Mouse (Mus musculus) hindbrain, embryonic 16.5 days (tissue): ENCODE data around the gene Il17ra. TPM values are rescaled to one million over a fixed set of nuclear protein-coding genes. Genes with fewer than 3 reads are reported as not detected.
A peak's percentile ranks its signal among the peaks of the same experiment; 100 is the strongest.

Experiments used
- ATAC-seq: fragments of 200-750 bp; cut with Nextera tagmentation; 2 replicates; pipeline ENCODE4 v1.8.0; 2017; ENCODE audit warnings: moderate TSS enrichment, moderate library complexity
- H3K27ac ChIP-seq: fragments of 300-500 bp; sonication (generic); 2 replicates; pipeline ENCODE4 v1.5.1; 2014; ENCODE audit warnings: low read depth, mild to moderate bottlenecking, control low read depth, low read length, moderate library complexity
- H3K27me3 ChIP-seq: fragments of 300-500 bp; sonication (generic); replicated peaks from 2 replicates; pipeline ENCODE4 v1.6.1; 2014; ENCODE audit warnings: low read length; ENCODE audit not compliant: control insufficient read depth, insufficient read depth
- H3K36me3 ChIP-seq: fragments of 300-500 bp; sonication (generic); 2 replicates; pipeline ENCODE4 v1.6.1; 2014; ENCODE audit warnings: mild to moderate bottlenecking, low read length, moderate library complexity, mixed read lengths; ENCODE audit not compliant: control insufficient read depth, insufficient read depth
- H3K4me1 ChIP-seq: fragments of 300-500 bp; sonication (generic); 2 replicates; pipeline ENCODE4 v1.6.1; 2014; ENCODE audit warnings: low read depth, low read length; ENCODE audit not compliant: control insufficient read depth, insufficient read depth
- H3K4me2 ChIP-seq: fragments of 300-500 bp; sonication (generic); 2 replicates; pipeline ENCODE4 v1.6.1; 2014; ENCODE audit warnings: mild to moderate bottlenecking, low read length, control low read depth, moderate library complexity
- H3K4me3 ChIP-seq: fragments of 300-500 bp; sonication (generic); 2 replicates; pipeline ENCODE4 v1.5.1; 2014; ENCODE audit warnings: mild to moderate bottlenecking, low read length, control low read depth, moderate library complexity
- H3K9ac ChIP-seq: fragments of 300-500 bp; sonication (generic); 2 replicates; pipeline ENCODE4 v1.6.1; 2014; ENCODE audit warnings: low read depth, mild to moderate bottlenecking, control low read depth, low read length, moderate library complexity
- H3K9me3 ChIP-seq: fragments of 300-500 bp; sonication (generic); 2 replicates; pipeline ENCODE4 v1.6.1; 2014; ENCODE audit warnings: mild to moderate bottlenecking, low read length, moderate library complexity; ENCODE audit not compliant: control insufficient read depth
- WGBS: fragments of 180-500 bp; shearing (Covaris S2); extraction: QIAGEN DNeasy Blood & Tissue Kit; methylation state at CpG from one replicate; pipeline ENCODE4 v1.1.7; 2014; 5-methylcytosine and 5-hydroxymethylcytosine counted together
- polyA plus RNA-seq: library from polyadenylated mRNA; unstranded; fragments of >200 nt; fragmentation: Nextera tagmentation; extraction: Ambion mirVana; gene quantifications from 2 replicates; pipeline ENCODE4 v1.2.1, GENCODE M21; 2015

Il17ra gene
- polyA plus RNA-seq, 1 experiment from 2014 or later: 4.9 TPM

DNA sequence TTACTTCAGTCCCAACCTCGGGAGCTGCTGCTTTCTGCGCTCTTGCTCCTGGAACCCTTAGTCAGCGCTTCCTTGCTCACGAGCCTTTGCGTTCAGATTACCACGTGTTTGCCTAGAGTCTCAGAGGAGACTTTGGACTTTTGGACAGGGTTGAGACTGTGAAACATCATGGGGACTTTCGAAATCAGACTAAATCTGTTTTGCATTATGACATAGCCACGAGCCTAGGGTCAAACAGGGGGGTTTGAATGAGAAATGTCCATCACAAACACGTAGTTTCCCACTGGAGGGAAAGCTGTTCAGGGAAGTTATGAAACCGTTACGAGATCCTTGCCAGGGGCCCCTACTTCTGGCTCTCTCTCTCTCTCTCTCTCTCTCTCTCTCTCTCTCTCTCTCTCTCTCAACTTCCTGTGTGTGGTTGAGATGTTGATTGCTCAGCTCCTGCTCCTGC lies 8.4 kb upstream of the Il17ra start:
- no peaks in the 10 kb centered on the region for H3K36me3 ChIP-seq
- 71% methylated on average over 11 of the region's 11 CpGs for WGBS
- H3K9ac ChIP-seq: no peak overlapping the region
- H3K4me2 ChIP-seq: no peak overlapping the region
- H3K4me1 ChIP-seq: no peaks in the 10 kb centered on the region
- no peak for ATAC-seq
- no peaks in the 10 kb centered on the region for H3K9me3 ChIP-seq
- H3K27ac ChIP-seq: no peak overlapping the region
- H3K4me3 ChIP-seq: no peak overlapping the region
- no peaks in the 10 kb centered on the region for H3K27me3 ChIP-seq

DNA sequence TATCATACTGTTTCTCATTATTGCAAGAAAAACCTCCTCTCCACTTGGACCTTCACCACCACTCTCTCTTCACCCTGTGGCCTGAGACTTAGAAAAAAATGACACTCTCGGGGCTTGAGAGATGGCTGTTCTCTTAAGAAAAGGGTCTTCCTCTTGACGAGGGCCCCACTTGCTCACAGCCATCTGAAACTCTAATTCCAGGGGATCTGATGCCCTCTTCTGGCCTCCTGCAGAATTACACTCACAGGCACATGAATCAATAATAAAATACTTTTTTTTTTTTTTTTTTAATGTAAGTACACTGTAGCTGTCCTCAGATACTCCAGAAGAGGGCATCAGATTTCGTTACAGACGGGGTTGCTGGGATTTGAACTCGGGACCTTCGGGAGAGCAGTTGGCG lies 6.0 kb upstream of the Il17ra start:
- no peak for ATAC-seq
- no peak overlapping the region for H3K27ac ChIP-seq
- H3K9ac ChIP-seq: no peak overlapping the region
- H3K4me1 ChIP-seq: no peaks in the 10 kb centered on the region
- no peaks in the 10 kb centered on the region for H3K9me3 ChIP-seq
- 75% methylated on average over 7 of the region's 7 CpGs for WGBS
- H3K36me3 ChIP-seq: no peaks in the 10 kb centered on the region
- H3K4me2 ChIP-seq: no peak overlapping the region
- peaks cover 9% of the 10 kb centered on the region for H3K27me3 ChIP-seq
- no peak overlapping the region for H3K4me3 ChIP-seq

DNA sequence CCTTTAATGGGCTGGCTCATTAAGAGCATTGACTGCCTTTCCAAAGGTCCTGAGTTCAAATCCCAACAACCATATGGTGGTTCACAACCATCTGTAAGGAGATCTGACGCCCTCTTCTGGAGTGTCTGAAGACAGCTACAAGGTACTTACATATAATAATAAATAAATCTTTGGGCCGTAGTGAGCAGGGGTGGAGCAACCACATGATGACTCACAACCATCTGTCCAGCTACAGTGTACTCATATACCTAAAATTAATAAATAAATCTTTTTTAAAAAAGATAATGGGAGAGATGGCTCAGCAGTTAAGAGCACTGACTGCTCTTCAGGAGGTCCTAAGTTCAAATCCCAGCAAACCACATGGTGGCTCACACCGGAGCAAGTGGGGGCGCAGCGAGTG lies 5.3 kb upstream of the Il17ra start:
- H3K9ac ChIP-seq: no peak overlapping the region
- H3K4me2 ChIP-seq: no peak overlapping the region
- no peak overlapping the region for H3K27ac ChIP-seq
- peaks cover 13% of the 10 kb centered on the region for H3K27me3 ChIP-seq
- no peaks in the 10 kb centered on the region for H3K4me1 ChIP-seq
- WGBS: 91% methylated on average over 5 of the region's 5 CpGs
- H3K4me3 ChIP-seq: no peak overlapping the region
- no peak for ATAC-seq
- H3K9me3 ChIP-seq: no peaks in the 10 kb centered on the region
- H3K36me3 ChIP-seq: no peaks in the 10 kb centered on the region

DNA sequence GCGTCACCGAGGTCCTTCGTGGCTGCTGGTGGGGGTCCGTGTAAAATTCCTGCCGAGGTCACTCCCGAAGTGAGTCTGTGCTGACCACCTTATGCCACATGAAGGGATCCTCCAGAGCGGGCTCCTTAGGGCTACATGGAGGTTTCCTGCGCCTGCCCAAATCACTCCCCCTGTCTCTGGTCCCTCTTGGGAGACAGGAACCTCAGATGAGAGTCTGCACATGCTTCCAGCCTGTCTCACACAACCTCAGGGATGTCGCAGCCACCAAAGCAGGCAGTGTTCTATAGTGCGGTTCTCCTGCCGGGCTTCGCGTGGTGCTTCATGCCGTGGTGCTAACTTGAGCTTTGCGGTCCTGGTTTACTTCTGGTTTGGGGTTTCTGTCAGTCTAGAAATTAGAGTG lies 1.8 kb upstream of the Il17ra start:
- Histone ChIP-seq H3K27me3 (peaks cover 20% of the 10 kb centered on the region), H3K27ac (no peak overlapping the region), H3K9ac (no peak overlapping the region), H3K4me2 (no peak overlapping the region), H3K9me3 (no peaks in the 10 kb centered on the region), H3K4me1 (peaks cover 4% of the 10 kb centered on the region; the same call in 1 of the 2 replicates), H3K36me3 (no peaks in the 10 kb centered on the region), H3K4me3 (no peak overlapping the region)
- 68% methylated on average over 15 of the region's 15 CpGs for WGBS
- no peak for ATAC-seq

DNA sequence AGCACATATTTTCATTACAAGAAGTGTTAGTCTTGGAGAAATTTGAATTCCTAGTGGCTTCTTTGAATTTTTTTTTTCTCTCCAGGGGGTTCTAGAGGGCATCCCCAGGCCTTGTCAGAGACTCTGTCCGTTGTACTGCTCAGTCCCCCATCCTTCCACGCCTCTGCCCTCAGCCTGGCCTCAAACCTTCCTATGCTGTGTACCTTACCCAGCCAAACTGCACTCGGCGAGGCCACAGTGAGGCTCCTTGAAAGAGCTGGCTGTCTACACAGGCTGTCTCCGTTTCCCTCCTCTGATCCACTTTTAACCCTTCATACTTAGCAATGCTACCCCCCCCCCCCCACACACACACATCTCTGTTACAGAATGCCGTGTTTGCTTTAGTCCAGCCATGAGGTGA lies 796 bp upstream of the Il17ra start:
- ATAC-seq: no peak
- Histone ChIP-seq H3K9me3 (no peaks in the 10 kb centered on the region), H3K4me1 (peaks cover 4% of the 10 kb centered on the region; the same call in 1 of the 2 replicates), H3K9ac (no peak overlapping the region), H3K4me2 (no peak overlapping the region), H3K27me3 (peaks cover 20% of the 10 kb centered on the region), H3K4me3 (no peak overlapping the region), H3K27ac (no peak overlapping the region), H3K36me3 (no peaks in the 10 kb centered on the region)
- WGBS: 51% methylated on average over 6 of the region's 6 CpGs

DNA sequence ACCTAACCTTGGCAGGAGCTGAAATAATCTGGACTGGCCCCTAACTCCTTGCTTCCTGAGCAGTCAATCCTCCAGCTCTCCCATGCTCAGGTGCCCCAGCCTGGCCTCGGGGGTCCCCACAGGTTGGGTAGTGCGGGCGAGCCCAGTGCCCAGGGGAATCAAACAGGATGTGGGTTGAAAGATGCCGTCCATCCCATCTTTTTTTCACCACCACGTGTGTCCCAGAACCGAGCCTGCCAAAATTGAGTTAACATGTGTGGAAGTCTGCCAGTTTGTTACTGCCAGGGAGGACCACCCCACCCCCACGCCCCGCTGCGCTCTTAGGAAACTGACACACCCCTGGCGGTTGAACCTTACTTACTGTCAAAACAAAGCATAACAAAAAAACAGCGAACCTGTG lies 837 bp downstream of the Il17ra start:
- Histone ChIP-seq H3K4me1 (peaks cover 4% of the 10 kb centered on the region; the same call in 1 of the 2 replicates), H3K27me3 (peaks cover 20% of the 10 kb centered on the region), H3K36me3 (no peaks in the 10 kb centered on the region), H3K4me3 (peak overlapping the region; percentile 58), H3K9ac (peak overlapping the region; percentile 65), H3K27ac (no peak overlapping the region), H3K9me3 (no peaks in the 10 kb centered on the region), H3K4me2 (peak overlapping the region; percentile 67)
- 3% methylated on average over 11 of the region's 11 CpGs for WGBS
- 0 out of 2 replicates have a peak, but pooled peaks have one; percentile 22 for ATAC-seq

DNA sequence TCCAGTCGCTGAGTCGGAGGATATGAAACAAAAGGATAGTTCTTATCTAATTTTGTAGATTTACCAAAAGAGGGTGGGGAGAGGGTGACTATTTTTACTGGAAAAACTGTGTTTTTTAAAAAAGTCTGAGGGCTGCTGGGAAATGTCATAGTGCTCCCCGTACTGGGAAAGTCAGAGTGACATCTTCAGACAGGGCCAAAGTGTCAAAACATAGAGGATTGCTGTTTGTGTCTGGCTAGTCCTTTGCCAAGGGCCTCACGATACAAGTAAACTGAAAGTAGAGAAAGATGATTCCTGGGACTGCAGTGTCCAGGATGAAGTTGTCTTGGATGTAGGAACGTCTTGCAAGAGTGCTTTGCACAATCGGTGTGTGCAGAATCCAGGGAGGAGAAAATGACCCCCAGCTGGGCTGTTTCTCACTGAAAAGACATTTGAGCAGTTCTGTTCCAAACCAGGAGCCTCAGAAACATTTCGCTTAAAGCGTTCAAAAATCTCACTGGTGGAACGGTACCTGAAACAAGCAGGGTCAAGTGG lies 1.4 kb downstream of the Il17ra start:
- 39% methylated on average over 9 of the region's 9 CpGs for WGBS
- H3K4me2 ChIP-seq: peak overlapping the region; percentile 67
- no peaks in the 10 kb centered on the region for H3K9me3 ChIP-seq
- peaks cover 20% of the 10 kb centered on the region for H3K27me3 ChIP-seq
- no peak overlapping the region for H3K27ac ChIP-seq
- peaks cover 4% of the 10 kb centered on the region; the same call in 1 of the 2 replicates for H3K4me1 ChIP-seq
- no peak overlapping the region for H3K4me3 ChIP-seq
- H3K9ac ChIP-seq: no peak overlapping the region
- H3K36me3 ChIP-seq: no peaks in the 10 kb centered on the region
- no peak for ATAC-seq

DNA sequence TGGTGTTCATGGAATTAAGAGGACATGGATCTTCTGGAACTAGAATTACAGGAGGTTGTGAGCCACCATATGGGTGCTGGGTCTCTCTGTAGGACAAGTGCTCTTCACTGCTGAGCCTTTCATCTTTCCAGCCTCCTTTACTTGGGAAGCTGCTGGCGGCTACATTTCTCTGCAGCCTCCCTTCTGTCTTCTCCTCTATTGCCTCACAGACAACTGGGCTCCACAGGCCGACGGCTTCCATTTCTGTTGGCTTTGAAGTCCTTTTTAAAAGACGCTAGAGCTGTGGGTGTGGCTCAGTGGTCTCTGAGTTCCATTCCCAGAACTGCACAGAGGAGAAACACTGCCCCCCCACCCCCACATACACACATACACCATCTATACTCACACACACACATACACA lies 2.3 kb downstream of the Il17ra start:
- 47% methylated on average over 4 of the region's 4 CpGs for WGBS
- Histone ChIP-seq H3K4me3 (no peak overlapping the region), H3K4me2 (no peak overlapping the region), H3K36me3 (no peaks in the 10 kb centered on the region), H3K27me3 (peaks cover 20% of the 10 kb centered on the region), H3K27ac (no peak overlapping the region), H3K9ac (no peak overlapping the region), H3K9me3 (no peaks in the 10 kb centered on the region), H3K4me1 (peaks cover 4% of the 10 kb centered on the region; the same call in 1 of the 2 replicates)
- no peak for ATAC-seq

DNA sequence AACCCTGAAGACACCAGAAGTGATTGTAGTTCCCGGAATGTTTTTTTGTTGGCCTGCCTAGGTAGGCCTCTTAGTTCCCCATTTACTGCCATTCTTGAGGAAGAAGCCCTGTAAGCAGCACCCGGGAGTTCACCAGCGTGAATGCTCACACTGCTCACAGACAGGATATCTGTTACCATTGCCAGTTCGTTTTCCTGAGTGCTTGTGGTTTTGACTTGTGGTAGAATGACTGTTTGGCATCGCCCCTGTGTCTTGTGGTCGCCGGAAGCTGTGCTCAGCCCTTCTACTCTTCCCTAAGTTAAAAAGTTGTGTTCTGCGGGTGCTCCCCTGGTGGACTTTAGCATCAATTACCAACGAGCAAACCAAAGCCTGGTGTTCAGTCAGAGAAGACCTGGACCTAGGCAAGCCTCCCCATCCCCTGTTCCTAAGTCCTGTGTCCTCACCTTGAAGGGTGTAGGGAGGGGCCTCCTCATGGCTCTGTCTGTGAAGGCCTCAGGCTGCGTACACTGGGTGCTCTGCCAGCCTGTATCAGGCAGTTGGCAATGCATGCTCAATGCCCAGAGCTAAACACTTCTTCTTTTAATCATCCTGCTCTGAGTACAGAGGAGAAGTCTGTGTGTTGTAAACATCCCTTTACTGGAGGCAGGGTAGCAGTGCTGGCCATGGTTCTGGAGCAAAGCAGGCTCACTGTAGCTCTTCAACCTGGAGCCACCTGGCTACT lies 3.7 kb downstream of the Il17ra start:
- WGBS: 78% methylated on average over 10 of the region's 10 CpGs
- H3K9ac ChIP-seq: no peak overlapping the region
- H3K27ac ChIP-seq: no peak overlapping the region
- no peak overlapping the region for H3K4me2 ChIP-seq
- ATAC-seq: no peak
- H3K9me3 ChIP-seq: no peaks in the 10 kb centered on the region
- H3K4me1 ChIP-seq: peaks cover 6% of the 10 kb centered on the region
- H3K27me3 ChIP-seq: peaks cover 12% of the 10 kb centered on the region
- H3K36me3 ChIP-seq: no peaks in the 10 kb centered on the region
- no peak overlapping the region for H3K4me3 ChIP-seq
